Mouse (Mus musculus) C2C12 (cell line): ENCODE results near the gene Olfr958. TPM values are rescaled to one million over a fixed set of nuclear protein-coding genes. Genes with fewer than 3 reads are reported as not detected.

Source experiments
- H3K27me3 ChIP-seq: one replicate; pipeline ENCODE4 v1.6.1; 2011; ENCODE audit not compliant: control insufficient read depth, insufficient read depth, insufficient read length
- H3K36me3 ChIP-seq: one replicate; pipeline ENCODE4 v1.6.1; 2011; ENCODE audit not compliant: control insufficient read depth, insufficient read depth
- H3K4me3 ChIP-seq: one replicate; pipeline ENCODE4 v1.5.1; 2011; ENCODE audit warnings: mild to moderate bottlenecking, control low read depth; ENCODE audit not compliant: poor library complexity, insufficient read depth, severe bottlenecking
- H3K79me2 ChIP-seq: one replicate; pipeline ENCODE4 v1.6.1; 2011; ENCODE audit not compliant: control insufficient read depth, insufficient read depth
- H3K79me3 ChIP-seq: one replicate; pipeline ENCODE4 v1.6.1; 2011; ENCODE audit warnings: low read depth, control low read depth
- H3ac ChIP-seq: one replicate; pipeline ENCODE3; 2011; ENCODE audit warnings: low read depth; ENCODE audit not compliant: control insufficient read depth, insufficient read length
- CEBPB ChIP-seq: IDR thresholded peaks from one replicate; pipeline ENCODE4 v1.6.1; 2011; ENCODE audit warnings: low read depth, mild to moderate bottlenecking, control low read depth, moderate library complexity
- CTCF ChIP-seq: IDR thresholded peaks from one replicate; pipeline ENCODE4 v1.5.1; 2011; ENCODE audit not compliant: control insufficient read depth, insufficient read depth, insufficient read length
- FOSL1 ChIP-seq: IDR thresholded peaks from one replicate; pipeline ENCODE4 v1.8.0; 2011; ENCODE audit warnings: mild to moderate bottlenecking, low read length; ENCODE audit not compliant: poor library complexity, insufficient read depth, severe bottlenecking
- MAX ChIP-seq: IDR thresholded peaks from one replicate; pipeline ENCODE4 v1.6.1; 2011; ENCODE audit warnings: mild to moderate bottlenecking, control low read depth
- MYOD1 ChIP-seq: IDR thresholded peaks from one replicate; pipeline ENCODE4 v1.6.1; 2011; ENCODE audit warnings: low read depth; ENCODE audit not compliant: control insufficient read depth, insufficient read length
- MYOG ChIP-seq: IDR thresholded peaks from one replicate; pipeline ENCODE4 v1.6.1; 2011; ENCODE audit not compliant: control insufficient read depth, insufficient read length; ENCODE audit errors: extremely low read depth
- USF1 ChIP-seq: IDR thresholded peaks from one replicate; pipeline ENCODE4 v1.6.1; 2011; ENCODE audit warnings: low read depth, mild to moderate bottlenecking, control low read depth, moderate library complexity
- long read RNA-seq, 2 experiments: library from polyadenylated mRNA; unstranded; transcript quantifications; one replicate each; pipeline ENCODE4 v2.0.0; 2019 to 2020
- polyA plus RNA-seq: library from polyadenylated mRNA; unstranded; fragments of >200 nt; fragmentation: generic; extraction: Trizol; gene quantifications from one replicate; pipeline ENCODE4 v1.2.1, GENCODE M21; 2012; ENCODE audit warnings: missing spikeins

The Olfr958 gene
- polyA plus RNA-seq = not detected
- long read RNA-seq, experiment 1 = 0 reads
- long read RNA-seq, experiment 2 = 0 reads

GRCm38 (mm10) chr9:39553946-39554345 is at the start of gene Olfr958:
Gene Olfr958 (minus strand): TSS chr9:39554054.
- Histone ChIP-seq H3K4me3 (no peak within 1 kb of the TSS), H3K79me3 (no peaks in the 10 kb centered on the region), H3K36me3 (no peaks in the 10 kb centered on the region), H3K79me2 (no peaks in the 10 kb centered on the region), H3ac (no peak within 1 kb of the TSS), H3K27me3 (no peaks in the 10 kb centered on the region)
- TF ChIP-seq FOSL1 = no peak
- TF ChIP-seq MYOG = no peak
- no peak for TF ChIP-seq USF1
- TF ChIP-seq CEBPB = no peak
- no peak for TF ChIP-seq MAX
- TF ChIP-seq CTCF = no peak
- no peak for TF ChIP-seq MYOD1

GRCm38 (mm10) chr9:39603333-39603845 is 49.5 kb upstream of the Olfr958 start:
- Histone ChIP-seq H3K79me3 (no peaks in the 10 kb centered on the region), H3K27me3 (no peaks in the 10 kb centered on the region), H3K36me3 (no peaks in the 10 kb centered on the region), H3K79me2 (no peaks in the 10 kb centered on the region), H3ac (no peak overlapping the region), H3K4me3 (no peak overlapping the region)
- TF ChIP-seq MYOG (no peak), USF1 (no peak), MYOD1 (no peak), FOSL1 (no peak), CEBPB (no peak), MAX (no peak), CTCF (no peak)

- TF ChIP-seq FOSL1 = no peak
- TF ChIP-seq CEBPB = no peak
- TF ChIP-seq MAX = no peak
- TF ChIP-seq CTCF = no peak
- no peak for TF ChIP-seq MYOD1
- TF ChIP-seq MYOG = no peak
- TF ChIP-seq USF1 = no peak
- Histone ChIP-seq H3K79me3 (no peaks in the 10 kb centered on the region), H3K79me2 (no peaks in the 10 kb centered on the region), H3K4me3 (no peak overlapping the region), H3K36me3 (no peaks in the 10 kb centered on the region), H3K27me3 (no peaks in the 10 kb centered on the region), H3ac (no peak overlapping the region)
Observed at GRCm38 (mm10) chr9:39602536-39603332, 48.9 kb upstream of the Olfr958 start.

- TF ChIP-seq CTCF (no peak), USF1 (no peak), MAX (no peak), MYOG (no peak), CEBPB (no peak), FOSL1 (no peak), MYOD1 (no peak)
- no peak overlapping the region for H3K4me3 ChIP-seq
- H3K27me3 ChIP-seq = no peaks in the 10 kb centered on the region
- H3K79me3 ChIP-seq = no peaks in the 10 kb centered on the region
- H3K79me2 ChIP-seq = no peaks in the 10 kb centered on the region
- no peak overlapping the region for H3ac ChIP-seq
- no peaks in the 10 kb centered on the region for H3K36me3 ChIP-seq
Observed at GRCm38 (mm10) chr9:39577050-39577449, 23.2 kb upstream of the Olfr958 start.

GRCm38 (mm10) chr9:39575469-39575868 is 21.6 kb upstream of the Olfr958 start, which contains the start of gene Olfr959:
Gene Olfr959 (minus strand): TSS chr9:39575569.
- H3K79me3 ChIP-seq = no peaks in the 10 kb centered on the region
- no peak within 1 kb of the TSS for H3ac ChIP-seq
- TF ChIP-seq CTCF (no peak), MYOD1 (no peak), MYOG (no peak), FOSL1 (no peak), MAX (no peak), USF1 (no peak), CEBPB (no peak)
- no peak within 1 kb of the TSS for H3K4me3 ChIP-seq
- H3K36me3 ChIP-seq = no peaks in the 10 kb centered on the region
- no peaks in the 10 kb centered on the region for H3K79me2 ChIP-seq
- H3K27me3 ChIP-seq = no peaks in the 10 kb centered on the region
